Mouse (Mus musculus) right cerebral cortex, postnatal 10 days (tissue): ENCODE measurements around the gene Ilf2.
A peak's percentile ranks its signal among the peaks of the same experiment; 100 is the strongest.

Source experiments
- DNase-seq, 2 experiments: peaks; one replicate each; pipeline ENCODE4 v3.0.0; 2021; ENCODE audit warnings: low spot score in 2 of 2

Ilf2 gene

DNA sequence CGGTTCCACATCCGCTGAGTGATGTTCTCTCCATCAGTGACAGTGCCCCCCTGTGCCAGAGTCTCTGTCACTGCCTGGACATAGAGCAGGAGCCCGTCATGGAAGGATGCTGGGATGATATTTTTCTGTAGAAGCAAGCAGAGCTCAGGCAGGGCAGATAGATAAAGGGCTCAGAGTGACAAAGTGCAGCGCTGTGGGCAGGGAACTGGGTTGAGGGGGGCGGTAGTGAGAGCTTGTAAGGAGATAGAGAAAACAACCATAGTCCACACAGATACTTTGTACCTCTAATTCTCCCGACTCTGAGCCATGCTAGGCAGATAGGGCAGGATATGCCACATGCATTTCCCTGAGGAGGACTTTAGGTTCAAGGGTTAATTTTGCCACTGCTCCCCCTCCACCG is 13.3 kb upstream of the Ilf2 start:
- no peak for DNase-seq

DNA sequence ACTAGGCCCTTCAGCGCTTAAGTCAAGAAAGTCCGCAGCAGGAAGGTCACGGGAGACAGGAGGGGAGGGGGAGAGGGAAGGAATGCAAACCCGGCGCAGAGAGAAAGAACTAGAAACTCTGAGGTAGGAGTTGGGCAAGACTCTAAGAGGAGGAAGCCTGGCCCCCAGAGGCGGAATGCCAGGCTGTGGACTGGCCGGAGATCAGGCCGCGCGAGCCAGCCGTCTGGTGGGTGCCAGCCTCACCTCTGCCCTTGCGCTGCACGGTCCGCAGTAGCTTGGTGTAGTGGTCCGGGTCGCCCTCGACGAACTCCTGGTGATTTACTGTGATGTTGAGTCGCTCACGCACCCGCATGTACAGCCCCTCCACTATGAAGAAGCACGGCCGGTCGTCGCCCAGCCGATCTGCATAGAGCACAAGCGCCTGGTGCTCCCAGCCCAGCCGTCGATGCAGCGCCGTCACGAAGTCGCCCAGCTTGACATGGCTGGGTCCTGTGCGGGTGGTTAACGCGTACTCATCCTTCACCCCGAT is 11.3 kb upstream of the Ilf2 start:
- no peak for DNase-seq

DNA sequence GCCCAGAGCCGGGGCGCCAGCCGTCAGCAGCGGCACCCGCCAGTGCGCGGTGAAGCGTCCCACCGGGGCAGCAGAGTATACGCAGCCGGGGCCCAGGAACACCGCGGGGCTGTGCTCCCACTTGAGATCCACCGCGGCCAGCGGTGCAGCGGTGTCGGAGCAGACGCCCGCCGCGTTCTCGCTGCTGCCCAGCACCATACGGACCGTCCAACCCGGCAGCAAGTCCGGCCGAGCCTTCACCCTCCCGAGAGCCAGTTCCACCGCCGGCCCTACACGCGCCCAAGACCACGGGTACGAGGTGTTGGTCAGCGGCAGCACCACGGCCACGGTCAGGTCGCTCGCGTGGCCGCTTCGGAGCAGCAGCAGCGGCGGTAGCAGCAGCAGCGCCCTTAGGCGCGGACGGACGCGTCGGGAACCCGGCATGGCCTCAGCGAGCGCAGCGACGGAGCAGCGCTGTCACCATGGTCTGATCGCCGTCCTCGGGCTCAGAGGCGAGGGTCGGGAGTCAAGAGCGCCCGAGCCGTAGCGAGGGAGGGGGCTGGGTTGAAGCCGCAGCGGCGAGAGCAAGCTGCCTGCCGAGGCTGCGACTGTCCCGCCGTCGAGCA is 10.7 kb upstream of the Ilf2 start:
- no peak for DNase-seq

DNA sequence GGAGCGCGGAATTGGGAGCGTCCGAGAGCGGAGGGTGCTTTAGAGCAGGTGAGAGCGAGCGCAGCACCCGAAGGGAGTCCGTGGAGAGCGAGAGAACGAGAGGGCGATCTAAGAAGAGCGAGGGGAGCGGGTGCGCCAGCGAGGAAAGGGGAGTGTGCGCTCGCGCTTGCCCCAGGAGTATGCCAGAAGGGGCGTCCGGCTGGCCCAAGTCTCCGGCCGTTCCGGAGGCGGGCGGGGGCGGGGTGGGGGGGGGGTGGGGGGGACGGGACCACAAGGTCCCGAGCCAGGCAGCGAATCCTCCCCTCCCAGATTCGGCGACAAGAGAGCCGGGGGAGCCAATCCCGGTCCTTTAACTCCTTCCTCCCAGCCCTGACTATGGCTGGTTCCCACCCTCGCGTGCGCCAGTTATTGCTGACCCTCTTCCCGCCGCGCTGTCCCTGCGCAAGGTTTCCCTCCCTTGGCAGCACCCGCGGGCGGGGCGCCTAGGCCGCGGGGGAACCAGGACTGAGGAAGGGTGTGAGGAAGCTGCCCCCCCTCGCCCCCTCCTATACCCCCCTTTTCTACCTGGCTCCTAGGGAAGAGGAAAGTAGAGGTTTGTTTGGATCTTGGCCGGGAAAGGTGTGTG is 10.1 kb upstream of the Ilf2 start, which contains the start of gene Npr1:
Gene Npr1 (minus strand): TSS at position 181 of the 625 bp plus-strand sequence.
- DNase-seq: no peak

DNA sequence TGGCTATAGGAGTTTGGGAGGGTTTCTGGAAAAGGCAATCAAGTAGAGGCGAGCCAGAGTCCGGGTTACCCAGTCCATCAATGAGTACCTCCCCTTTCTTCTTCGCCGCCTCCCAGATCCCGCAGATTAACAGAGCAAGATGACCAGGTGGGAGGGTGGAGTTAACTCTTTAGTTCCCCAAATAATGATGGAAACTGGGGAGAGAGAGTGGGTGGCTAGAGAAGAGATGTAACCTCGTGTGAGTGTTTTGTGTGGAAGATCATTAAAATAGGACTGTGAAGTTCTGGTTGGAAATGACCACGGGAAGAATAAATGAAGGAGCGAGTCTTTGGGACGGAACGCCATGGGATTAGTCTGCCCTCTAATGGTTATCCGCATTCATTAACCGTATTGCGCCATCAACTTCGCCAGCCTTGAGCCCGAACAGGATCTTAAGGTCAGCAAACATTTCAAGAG is 9.6 kb upstream of the Ilf2 start:
- peak; percentile 61 to 66 for DNase-seq

DNA sequence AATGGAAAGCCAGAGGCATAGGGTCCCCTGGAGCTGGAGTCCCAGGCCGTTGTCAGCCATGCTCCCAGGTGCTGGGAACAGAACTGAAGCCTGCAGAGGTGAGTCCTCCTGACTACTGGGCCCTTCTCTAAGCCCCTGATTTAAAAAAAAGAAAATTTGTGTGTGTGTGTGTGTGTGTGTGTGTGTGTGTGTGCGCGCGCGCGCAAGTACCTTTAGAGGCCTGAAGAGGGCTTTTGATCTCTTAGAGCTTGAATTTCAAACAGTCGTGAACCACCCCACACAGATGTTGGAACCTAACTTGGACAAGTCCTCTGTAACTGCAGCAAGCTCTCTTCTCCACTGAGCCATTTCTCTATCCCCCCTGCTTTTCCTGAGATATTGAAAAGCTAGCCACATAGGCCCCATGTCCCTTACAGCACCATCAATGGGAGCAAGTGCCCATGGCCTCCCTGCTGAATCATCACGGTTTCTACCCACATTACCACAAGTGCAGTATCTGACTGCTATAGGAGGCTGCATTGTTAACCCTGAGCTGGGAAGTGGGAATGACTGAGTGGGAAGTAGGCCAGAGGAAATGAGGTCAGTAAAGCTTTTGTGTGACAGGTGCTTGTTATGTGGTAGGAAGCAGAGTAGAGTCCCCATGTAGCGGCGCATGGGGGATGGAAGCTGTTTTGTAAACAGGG is 8.2 kb upstream of the Ilf2 start:
- no peak for DNase-seq

DNA sequence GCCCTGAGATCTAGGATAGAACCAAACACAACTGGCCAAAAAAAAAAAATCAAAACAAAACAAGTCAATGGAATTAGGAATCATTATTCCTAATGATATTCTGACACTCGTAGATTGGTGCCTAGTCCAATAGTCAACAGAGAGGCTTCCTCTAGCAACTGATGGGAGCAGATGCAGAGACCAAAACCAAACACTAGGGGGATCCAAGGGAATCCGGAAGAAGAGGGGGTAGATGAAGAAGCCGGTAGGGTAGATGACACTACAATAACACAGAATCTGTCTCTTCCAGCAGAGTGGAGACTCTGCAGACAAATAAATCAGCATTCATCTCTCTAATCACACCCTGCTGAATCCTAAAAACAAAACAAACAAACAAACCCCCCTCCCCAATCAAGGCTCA is 3.7 kb upstream of the Ilf2 start:
- no peak for DNase-seq

DNA sequence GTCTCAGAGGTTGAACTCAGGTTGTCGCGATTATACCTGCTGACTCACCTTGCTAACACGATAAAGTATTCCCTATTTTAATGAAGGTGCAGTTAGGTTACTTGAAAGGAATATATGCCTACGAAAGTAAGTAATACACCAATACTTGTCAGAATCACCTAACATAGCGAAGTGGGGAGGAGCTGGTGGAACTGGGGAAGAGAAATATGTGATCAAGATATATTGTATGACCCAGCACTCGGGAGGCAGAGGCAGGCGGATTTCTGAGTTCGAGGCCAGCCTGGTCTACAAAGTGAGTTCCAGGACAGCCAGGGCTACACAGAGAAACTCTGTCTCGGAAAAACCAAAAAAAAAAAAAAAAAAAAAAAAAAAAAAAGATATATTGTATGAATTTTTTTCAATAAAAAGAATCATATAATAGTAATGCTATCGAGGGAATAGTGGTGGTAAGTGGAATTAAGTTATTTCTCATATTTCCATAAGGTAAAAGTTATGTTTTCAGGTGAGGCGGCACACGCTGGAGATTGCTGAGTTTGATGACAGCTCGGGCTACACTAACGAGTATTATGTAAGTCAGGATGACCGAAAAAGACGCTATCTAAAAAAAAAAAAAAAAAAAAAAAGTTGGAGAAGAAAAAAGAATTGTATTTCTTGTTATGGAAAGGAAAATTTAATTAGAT is 635 bp upstream of the Ilf2 start:
- no peak for DNase-seq

DNA sequence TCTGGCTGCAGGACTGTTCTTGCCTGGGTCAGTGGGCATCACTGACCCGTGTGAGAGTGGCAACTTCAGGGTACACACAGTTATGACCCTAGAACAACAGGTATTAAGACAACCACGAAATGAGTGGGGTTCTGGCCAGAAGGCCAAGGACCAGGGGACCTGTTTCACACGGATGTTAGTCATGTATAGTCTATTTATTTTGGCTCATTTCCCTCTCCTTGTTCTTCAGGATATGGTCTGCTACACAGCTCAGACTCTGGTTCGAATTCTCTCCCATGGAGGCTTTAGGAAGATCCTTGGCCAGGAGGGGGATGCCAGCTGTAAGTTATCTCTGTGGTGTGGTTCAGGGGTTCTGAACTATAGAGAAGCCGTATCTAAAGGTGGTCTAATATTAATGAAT is 11.1 kb downstream of the Ilf2 start:
- DNase-seq: no peak

DNA sequence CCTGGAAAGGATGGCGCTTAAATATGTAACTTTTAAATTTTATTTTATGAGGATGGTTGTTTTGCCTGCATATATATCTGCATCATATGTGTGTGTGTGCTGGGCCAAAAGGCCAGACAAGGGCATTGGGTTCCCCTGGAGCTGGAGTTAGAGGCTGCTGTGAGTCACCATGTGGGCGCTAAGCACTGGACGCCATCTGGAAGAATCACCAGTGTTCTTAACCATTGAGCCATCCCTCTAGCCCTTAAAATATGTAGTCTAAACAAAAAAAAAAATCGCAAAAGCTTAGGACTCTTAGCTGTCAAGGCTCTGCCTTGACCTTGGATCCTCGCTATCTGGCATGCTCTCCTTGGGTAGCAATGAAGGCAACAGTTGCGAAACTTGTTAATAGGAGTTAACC is 12.7 kb downstream of the Ilf2 start:
- DNase-seq: no peak

DNA sequence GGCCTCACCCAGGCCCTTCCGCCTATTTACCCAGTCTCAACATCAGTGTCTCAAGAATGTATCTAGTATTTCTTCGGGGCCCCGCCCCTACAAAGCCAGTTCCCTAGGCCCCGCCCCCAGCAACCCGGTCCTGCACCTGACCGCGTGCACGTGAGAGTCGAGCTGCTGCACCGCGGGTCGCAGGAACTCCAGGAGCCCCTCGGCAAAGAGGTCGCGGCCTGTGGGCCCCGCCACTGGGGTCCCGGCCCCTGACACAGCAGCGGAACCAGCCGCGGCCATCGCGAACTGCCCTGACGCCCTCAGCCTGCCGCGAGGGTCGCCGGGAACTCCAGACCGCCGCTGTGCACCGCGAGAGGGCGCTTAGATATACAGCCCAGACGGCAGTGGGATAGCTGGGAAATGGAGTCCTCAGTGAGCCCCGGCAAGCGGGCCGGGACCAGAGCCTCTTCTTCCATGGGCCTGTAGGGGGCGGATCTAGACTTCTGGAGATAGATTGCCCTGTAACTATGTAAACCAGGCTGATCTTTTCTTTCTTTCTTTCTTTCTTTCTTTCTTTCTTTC is 14.8 kb downstream of the Ilf2 start, which contains the start of gene Snapin:
Gene Snapin (minus strand): TSS at position 338 of the 561 bp plus-strand sequence.
- DNase-seq: peak; percentile 95 to 96

DNA sequence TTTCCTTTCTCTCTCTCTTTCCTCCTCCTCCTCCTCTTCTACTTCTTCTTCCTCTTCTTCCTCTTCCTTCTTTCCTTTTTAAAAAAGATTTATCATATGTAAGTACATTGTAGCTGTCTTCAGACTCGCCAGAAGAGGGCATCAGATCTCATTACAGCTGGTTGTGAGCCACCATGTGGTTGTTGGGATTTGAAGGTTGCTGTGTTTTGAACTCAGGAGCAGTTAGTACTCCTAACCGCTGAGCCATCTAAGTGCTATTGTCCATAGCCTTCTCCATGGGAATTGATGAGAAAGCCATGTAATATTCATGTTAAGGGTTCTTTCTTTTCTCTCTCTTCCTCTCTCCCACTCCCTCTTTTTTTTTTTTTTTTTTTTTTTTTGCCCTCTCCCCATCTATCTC is 15.4 kb downstream of the Ilf2 start:
- peak; percentile 62 to 72 for DNase-seq

DNA sequence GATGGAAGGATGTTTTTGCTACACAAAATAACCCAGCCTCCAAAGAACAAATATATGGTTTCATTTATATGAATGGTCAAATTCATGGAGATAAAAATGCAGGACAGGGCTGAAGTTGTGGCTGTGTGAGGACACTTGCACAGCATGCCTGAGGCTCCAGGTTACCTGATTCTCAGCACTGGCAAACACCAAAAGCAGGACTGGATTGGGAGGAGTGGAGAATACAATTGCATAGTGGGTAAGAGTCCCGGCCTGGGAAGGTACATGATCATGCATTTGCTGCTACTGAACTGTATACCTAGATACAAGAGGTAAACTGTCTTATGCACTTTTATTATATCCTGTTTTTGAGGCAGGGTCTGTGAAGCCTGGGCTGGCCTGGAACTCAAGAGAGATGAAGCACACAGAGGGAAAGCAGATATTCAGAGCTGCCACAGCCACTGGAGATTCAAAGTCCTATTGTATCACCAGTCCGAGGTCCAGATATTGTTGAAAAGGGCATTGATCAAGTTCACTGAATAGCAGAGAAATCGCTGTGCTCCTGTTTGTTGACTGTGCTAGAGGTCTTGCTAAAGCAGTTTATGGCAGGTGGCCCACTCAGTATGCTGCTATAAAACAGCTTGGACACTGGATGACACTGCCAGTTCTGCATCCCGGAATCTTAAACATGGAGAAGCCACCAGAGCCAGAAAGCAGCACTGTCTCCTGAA is 18.1 kb downstream of the Ilf2 start:
- DNase-seq: no peak

DNA sequence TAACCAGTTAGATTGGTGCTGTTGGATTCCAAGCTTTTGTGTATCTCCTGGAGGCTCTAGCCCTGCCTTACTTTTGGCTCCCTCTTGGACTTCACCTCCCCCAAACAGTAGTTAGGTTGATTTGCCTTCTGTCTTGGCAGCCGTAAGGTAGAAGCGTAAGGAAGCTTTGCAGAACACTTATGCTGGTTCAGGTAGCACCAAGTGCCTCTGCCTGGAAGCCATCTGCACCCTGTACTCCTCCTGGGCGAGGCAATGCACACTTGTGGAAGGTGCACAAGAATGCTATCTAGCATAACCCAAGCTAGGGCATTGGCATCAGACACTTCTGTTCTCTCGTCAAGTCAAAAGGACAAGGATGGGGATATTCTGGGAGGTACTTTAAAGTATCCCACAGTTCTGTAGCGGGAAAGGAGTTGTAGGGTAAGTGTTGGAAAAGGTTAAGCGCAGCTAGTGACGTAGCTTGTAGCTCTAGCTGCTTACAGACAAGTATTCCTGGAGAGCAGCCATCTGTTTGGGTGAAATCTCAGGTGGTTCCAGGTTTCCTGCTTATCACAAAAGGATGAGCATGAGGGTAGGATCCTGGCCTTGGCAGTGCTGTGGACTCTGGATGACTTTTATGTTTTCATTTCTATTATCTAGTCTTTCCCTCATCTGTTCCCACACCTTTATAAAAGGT is 20.1 kb downstream of the Ilf2 start:
- no peak for DNase-seq

DNA sequence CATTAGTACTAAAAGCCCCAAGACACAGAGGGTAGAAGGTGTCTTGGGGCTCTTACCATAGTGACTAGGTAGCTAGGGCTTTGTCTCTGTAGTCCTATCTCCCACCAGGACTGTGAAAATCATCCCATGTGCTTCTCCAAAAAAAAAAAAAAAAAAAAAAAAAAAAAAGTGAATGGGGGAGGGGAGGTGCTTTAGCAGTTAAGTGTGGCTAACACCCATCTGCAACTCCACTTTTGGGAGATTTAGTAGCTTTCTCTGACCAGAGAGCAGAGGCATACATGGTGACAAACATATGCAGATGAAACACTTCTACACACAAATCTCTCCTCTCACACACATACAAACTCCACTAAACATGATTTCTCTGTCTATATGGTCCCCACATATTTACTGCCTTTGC is 21.7 kb downstream of the Ilf2 start:
- no peak for DNase-seq

DNA sequence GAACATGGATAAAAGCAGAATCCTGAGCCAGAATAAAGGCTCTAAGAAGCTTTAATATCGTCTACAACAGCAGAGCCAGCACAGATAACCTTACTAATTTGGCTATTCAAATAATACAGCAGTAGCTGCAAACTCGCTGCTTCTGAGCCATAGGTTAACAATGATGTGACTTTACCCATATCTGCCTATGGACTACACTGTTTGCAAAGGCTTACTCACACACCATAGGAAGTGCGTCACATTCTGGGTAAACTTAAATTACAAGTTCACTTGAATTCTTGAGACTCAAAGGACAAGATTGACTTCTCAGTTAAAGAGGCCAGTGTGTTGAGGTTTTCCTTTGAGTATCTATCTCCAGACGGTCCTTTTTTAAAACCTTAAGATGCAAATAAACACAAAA is 27.5 kb downstream of the Ilf2 start:
- no peak for DNase-seq

DNA sequence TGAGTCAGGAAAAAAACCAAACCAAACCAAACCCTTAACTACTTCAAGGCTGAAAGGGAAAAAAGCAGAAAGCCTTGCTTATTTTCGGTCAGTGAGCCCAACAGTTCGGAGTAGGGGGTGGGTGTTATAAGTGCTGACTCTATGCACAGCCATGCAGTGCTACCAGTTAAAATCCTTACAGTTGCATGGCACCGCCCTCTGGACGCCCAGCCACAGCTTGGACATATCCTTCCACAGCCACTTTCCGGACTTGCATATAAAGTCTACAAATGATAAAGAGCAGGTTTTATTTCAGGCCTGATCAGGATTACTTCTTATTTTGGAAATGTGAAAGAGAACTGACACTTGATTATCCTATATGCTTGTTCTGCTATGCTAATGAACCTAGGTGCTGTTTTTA is 29.3 kb downstream of the Ilf2 start:
- no peak for DNase-seq

DNA sequence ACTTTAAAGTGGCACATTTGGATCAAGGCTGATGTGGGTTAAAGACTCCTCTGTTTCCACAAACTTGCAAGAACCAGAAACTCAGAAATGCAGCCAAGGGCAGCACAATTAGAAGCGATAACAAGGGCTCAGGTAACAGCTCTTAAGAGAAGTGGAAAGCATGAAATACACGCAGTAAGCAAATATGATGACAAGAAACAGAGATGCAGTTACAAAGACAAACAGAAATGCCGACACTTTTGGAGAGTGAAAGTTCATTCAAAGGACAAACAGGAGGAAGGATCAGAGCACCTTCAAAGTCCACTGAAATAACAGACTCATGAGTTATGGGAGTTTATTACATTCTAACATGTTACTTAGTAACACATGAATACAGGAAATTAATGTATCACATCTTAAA is 30.4 kb downstream of the Ilf2 start:
- no peak for DNase-seq

DNA sequence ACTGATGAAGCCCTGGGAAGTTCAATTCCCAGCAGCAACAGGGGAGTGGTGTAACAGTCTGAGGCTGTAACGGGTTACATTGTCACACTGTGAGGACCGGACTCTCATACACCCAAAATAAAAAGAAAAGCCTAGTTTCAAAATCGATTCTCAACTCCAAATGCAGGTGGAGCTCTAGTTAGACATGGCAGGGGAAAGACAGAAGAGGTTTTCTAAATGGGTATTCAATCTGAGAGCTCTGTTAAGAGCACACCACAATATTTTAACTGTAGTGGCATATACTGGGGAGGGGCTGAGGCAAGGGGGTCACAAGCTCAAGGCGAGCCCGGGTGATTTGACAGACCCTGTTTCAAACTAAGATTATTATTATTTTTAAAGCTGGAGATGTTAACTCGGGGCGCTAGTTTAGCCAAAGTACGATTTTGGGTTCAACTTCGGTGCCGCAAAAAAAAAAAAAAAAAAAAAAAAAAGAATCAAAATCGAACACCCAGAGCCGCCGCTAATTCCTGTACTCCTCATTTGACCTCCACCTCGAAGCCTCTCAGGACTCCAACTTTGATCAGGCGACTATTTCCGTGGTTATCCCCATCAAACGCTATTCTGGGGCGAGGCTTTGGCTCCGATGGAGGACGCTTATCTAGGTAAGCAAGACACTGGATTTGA is 32.5 kb downstream of the Ilf2 start:
- no peak for DNase-seq
